Mouse (Mus musculus): ENCODE data around the gene Lcp1. TPM values are rescaled to one million over a fixed set of nuclear protein-coding genes. Genes with fewer than 3 reads are reported as not detected.

The Lcp1 gene
- total RNA-seq, 2 experiments from 2014 or later = 12.6 to 13.8 TPM

- intact Hi-C loops (cut with DNase I) = no loop called here
- no peak for DNase-seq
Measured at GRCm38 (mm10) chr14:75246024-75247000, 115.4 kb downstream of the Lcp1 start.

GRCm38 (mm10) chr14:75250432-75250831, 119.5 kb downstream of the Lcp1 start:
- intact Hi-C loops (cut with DNase I) = loop anchor here (10.0 kb wide), 1 partner anchor 394 kb away; the partner anchor contains the start of gene Erich6b
- no peak for DNase-seq

GRCm38 (mm10) chr14:75256521-75256920, 125.6 kb downstream of the Lcp1 start:
- intact Hi-C loops (cut with DNase I) = loop anchor here (10.0 kb wide), 1 partner anchor 388 kb away; the partner anchor contains the start of gene Erich6b
- DNase-seq = no peak

- intact Hi-C loops (cut with DNase I) = no loop called here
- no peak for DNase-seq
Measured at GRCm38 (mm10) chr14:75269531-75269930, 138.6 kb downstream of the Lcp1 start.

- no peak for DNase-seq
- intact Hi-C loops (cut with DNase I) = loop anchor here (10.0 kb wide), 1 partner anchor 475 kb away; the partner anchor contains the start of gene Cog3
Measured at GRCm38 (mm10) chr14:75279716-75280115, 148.8 kb downstream of the Lcp1 start.

GRCm38 (mm10) chr14:75280406-75280805, 149.5 kb downstream of the Lcp1 start:
- intact Hi-C loops (cut with DNase I) = loop anchor here (10.0 kb wide), 1 partner anchor 474 kb away; the partner anchor contains the start of gene Cog3
- no peak for DNase-seq

Small RNA genes lying within 50 kb of the gene (microRNA-seq; reads per million reads assigned to microRNA genes)
- gene Gm44482 (ENCODE audit: borderline number of aligned reads in 2 of 2) = 0 reads per million in 2 experiments

Other genes with a start within 250 kb of the Lcp1 start
- gene Lrch1, start 183.2 kb upstream of the Lcp1 start, total RNA-seq (2021) = 10 to 100 TPM; 16.2 to 17.5 TPM
- gene Rubcnl, start 115.1 kb upstream of the Lcp1 start, total RNA-seq (2021) = under 1 TPM; 0.78 to 0.95 TPM
- gene Lrrc63, start 220 bp upstream of the Lcp1 start, total RNA-seq (2021) = not detected
- not detected for gene Cpb2, start 111.2 kb downstream of the Lcp1 start, total RNA-seq (2021)
- gene Zc3h13, start 153.3 kb downstream of the Lcp1 start, total RNA-seq (2021) = 10 to 100 TPM; 24.9 to 27.7 TPM

Measured in heart, postnatal 36 days (tissue).